Mouse (Mus musculus): ENCODE measurements at regions not wholly inside any gene's neighbourhood (a gene's known extent, or its start where the extent isn't known, plus 50 kb on each side); places are given as distances from the start of the nearest gene placed in this dataset.

GRCm38 (mm10) chr6:94816161-94816560 lies 116.2 kb upstream of the Lrig1 start:
- H3K4me1 ChIP-seq (ENCODE audit: control insufficient read depth in 1 of 2, insufficient read depth in 2 of 2, low read length in 2 of 2) = no peaks in the 10 kb centered on the region
- TF ChIP-seq POLR2AphosphoS5 (IDR thresholded peaks at IDR 0.05; ENCODE audit: borderline replicate concordance, low read depth, low read length) (no peak), EP300 (IDR thresholded peaks at IDR 0.05; ENCODE audit: low read depth in 1 of 2, low read length in 2 of 2) (no peak)
- H3K36me3 ChIP-seq (ENCODE audit: control insufficient read depth in 1 of 2, insufficient read depth in 2 of 2, low read length in 2 of 2) = no peaks in the 10 kb centered on the region
- no peaks in the 10 kb centered on the region for H3K9me3 ChIP-seq (replicated peaks; ENCODE audit: insufficient read depth, low read length)
- no peak overlapping the region for H3K27ac ChIP-seq (ENCODE audit: control insufficient read depth, low read depth, low read length)
- no peaks in the 10 kb centered on the region for H3K79me2 ChIP-seq (ENCODE audit: control insufficient read depth, insufficient read depth, low read length, poor library complexity)
- no peak for DNase-seq (ENCODE audit: low read depth, low spot score)
- H3K27me3 ChIP-seq (ENCODE audit: control insufficient read depth in 1 of 2, insufficient read depth in 2 of 2, low read length in 2 of 2) = no peaks in the 10 kb centered on the region
- H3K4me3 ChIP-seq (ENCODE audit: control insufficient read depth in 1 of 2, insufficient read depth in 1 of 2, low read depth in 2 of 2, low read length in 2 of 2) = no peak overlapping the region
- H3K9ac ChIP-seq (ENCODE audit: control insufficient read depth, low read depth, low read length, poor library complexity, severe bottlenecking) = no peak overlapping the region

GRCm38 (mm10) chr6:94814711-94815110 lies 114.8 kb upstream of the Lrig1 start:
- H3K4me3 ChIP-seq (ENCODE audit: control insufficient read depth in 1 of 2, insufficient read depth in 1 of 2, low read depth in 2 of 2, low read length in 2 of 2) = no peak overlapping the region
- H3K36me3 ChIP-seq (ENCODE audit: control insufficient read depth in 1 of 2, insufficient read depth in 2 of 2, low read length in 2 of 2) = no peaks in the 10 kb centered on the region
- no peaks in the 10 kb centered on the region for H3K27me3 ChIP-seq (ENCODE audit: control insufficient read depth in 1 of 2, insufficient read depth in 2 of 2, low read length in 2 of 2)
- no peaks in the 10 kb centered on the region for H3K79me2 ChIP-seq (ENCODE audit: control insufficient read depth, insufficient read depth, low read length, poor library complexity)
- no peaks in the 10 kb centered on the region for H3K4me1 ChIP-seq (ENCODE audit: control insufficient read depth in 1 of 2, insufficient read depth in 2 of 2, low read length in 2 of 2)
- DNase-seq (ENCODE audit: low read depth, low spot score) = no peak
- H3K9me3 ChIP-seq (replicated peaks; ENCODE audit: insufficient read depth, low read length) = no peaks in the 10 kb centered on the region
- H3K27ac ChIP-seq (ENCODE audit: control insufficient read depth, low read depth, low read length) = no peak overlapping the region
- no peak for TF ChIP-seq POLR2AphosphoS2 (IDR thresholded peaks at IDR 0.05; ENCODE audit: low read length)
- no peak for TF ChIP-seq E2F4 (IDR thresholded peaks at IDR 0.05; ENCODE audit: borderline replicate concordance, low read depth, low read length)
- no peak for TF ChIP-seq TAL1 (IDR thresholded peaks at IDR 0.05; ENCODE audit: low read length)
- TF ChIP-seq NRF1 (IDR thresholded peaks at IDR 0.05; ENCODE audit: insufficient read depth, low read depth, low read length, poor library complexity, severe bottlenecking) = no peak
- no peak for TF ChIP-seq RAD21 (IDR thresholded peaks at IDR 0.05; ENCODE audit: low read depth, low read length)
- TF ChIP-seq NELFE (IDR thresholded peaks at IDR 0.05; ENCODE audit: low read depth, low read length) = no peak
- no peak for TF ChIP-seq TBP (IDR thresholded peaks at IDR 0.05; ENCODE audit: low read depth, low read length)
- no peak overlapping the region for H3K9ac ChIP-seq (ENCODE audit: control insufficient read depth, low read depth, low read length, poor library complexity, severe bottlenecking)

- Histone ChIP-seq H3K27ac (ENCODE audit: control insufficient read depth, low read depth, low read length) (no peak overlapping the region), H3K4me3 (ENCODE audit: control insufficient read depth in 1 of 2, insufficient read depth in 1 of 2, low read depth in 2 of 2, low read length in 2 of 2) (no peak overlapping the region), H3K9ac (ENCODE audit: control insufficient read depth, low read depth, low read length, poor library complexity, severe bottlenecking) (no peak overlapping the region), H3K4me1 (ENCODE audit: control insufficient read depth in 1 of 2, insufficient read depth in 2 of 2, low read length in 2 of 2) (no peaks in the 10 kb centered on the region), H3K27me3 (ENCODE audit: control insufficient read depth in 1 of 2, insufficient read depth in 2 of 2, low read length in 2 of 2) (no peaks in the 10 kb centered on the region), H3K36me3 (ENCODE audit: control insufficient read depth in 1 of 2, insufficient read depth in 2 of 2, low read length in 2 of 2) (no peaks in the 10 kb centered on the region), H3K9me3 (replicated peaks; ENCODE audit: insufficient read depth, low read length) (no peaks in the 10 kb centered on the region), H3K79me2 (ENCODE audit: control insufficient read depth, insufficient read depth, low read length, poor library complexity) (no peaks in the 10 kb centered on the region)
- DNase-seq (ENCODE audit: low read depth, low spot score) = no peak
- TF ChIP-seq MYB (IDR thresholded peaks at IDR 0.05; ENCODE audit: low read depth, low read length) = no peak
Measured at GRCm38 (mm10) chr6:94813481-94814148, 113.7 kb upstream of the Lrig1 start.
